Mouse (Mus musculus) v-Abl transformed pro-B cells (cell line): ENCODE data around the gene Mknk2.

Experiments
- in situ Hi-C, 2 experiments: fragments of 400-800 bp; cut with MboI; formaldehyde crosslinking; loops; one replicate each; pipeline ENCODE4 v1.15.1; 2025; ENCODE audit not compliant: unreplicated experiment in 2 of 2

The Mknk2 gene

GRCm38 (mm10) chr10:80674851-80675404 is 3.0 kb downstream of the Mknk2 start:
- in situ Hi-C loops: loop anchor here (25.0 kb wide), 2 partner anchors 238 to 513 kb away; partner anchors contain the start of genes 1600002K03Rik (in 1 of the 2), Cirbp (in 1 of the 2) and Tcf3 (in 1 of the 2)

GRCm38 (mm10) chr10:80674161-80674711 is 3.7 kb downstream of the Mknk2 start:
- in situ Hi-C loops: no loop called here

GRCm38 (mm10) chr10:80673690-80674089 is 4.2 kb downstream of the Mknk2 start:
- in situ Hi-C loops: no loop called here

- in situ Hi-C loops: no loop called here
Measured at GRCm38 (mm10) chr10:80671936-80672690, 5.8 kb downstream of the Mknk2 start.

DNA sequence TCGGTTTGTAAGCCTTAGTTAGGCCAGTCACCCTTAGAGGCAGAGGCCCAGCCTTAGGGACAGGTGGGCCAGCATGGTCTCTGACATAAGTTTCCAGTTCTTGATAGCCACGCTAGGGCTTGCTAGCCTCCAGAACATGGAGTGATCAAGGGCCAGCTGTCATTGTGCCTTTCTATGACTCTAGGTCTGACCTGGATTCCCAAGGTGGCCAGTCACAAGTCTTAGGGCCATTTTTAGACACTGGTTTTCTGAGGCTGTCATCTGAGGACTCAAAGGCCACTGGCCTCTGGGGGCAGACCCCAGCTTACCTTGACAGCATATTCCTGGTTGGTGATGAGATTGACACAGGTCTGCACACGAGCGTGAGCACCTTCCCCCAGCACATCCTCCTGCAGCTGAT is 6.7 kb downstream of the Mknk2 start:
- in situ Hi-C loops: no loop called here

- in situ Hi-C loops: no loop called here
Measured at GRCm38 (mm10) chr10:80670531-80670930, 7.4 kb downstream of the Mknk2 start.

DNA sequence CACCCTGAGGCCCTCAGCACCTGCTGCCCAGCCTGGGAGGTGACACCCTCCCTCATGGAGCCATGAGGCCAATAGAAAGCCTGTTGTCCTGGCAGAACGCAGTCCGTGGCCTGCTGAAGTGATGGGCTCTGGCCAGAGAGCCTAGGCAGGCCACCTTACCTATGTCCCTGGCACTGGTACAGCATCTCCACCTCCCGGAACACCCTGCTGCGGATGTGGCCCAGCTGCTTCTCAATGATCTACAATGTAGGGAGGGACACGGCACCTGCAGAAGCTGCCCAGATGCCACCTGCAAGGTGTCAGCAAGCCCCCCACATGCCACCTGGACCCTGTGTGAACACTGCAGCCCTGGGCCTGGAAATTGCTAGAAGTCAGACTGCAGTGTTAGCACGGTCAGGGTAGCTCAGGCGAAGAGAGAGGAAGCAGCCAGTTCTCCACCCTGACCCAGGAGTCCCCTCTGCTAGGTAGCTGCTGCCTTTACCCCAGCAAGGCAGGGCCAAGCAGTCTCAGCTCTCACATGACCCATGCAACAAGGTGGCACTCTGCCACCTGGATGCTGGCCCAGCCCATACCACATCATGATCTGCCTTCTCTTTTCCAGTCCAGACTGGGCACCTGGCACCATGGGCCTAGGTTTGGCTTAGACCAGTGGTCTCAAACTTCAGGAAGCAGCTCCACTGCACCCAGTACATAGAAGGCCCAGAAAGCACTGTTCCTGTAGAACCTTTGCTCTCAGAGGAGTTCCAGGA is 8.0 kb downstream of the Mknk2 start:
- in situ Hi-C loops: no loop called here

DNA sequence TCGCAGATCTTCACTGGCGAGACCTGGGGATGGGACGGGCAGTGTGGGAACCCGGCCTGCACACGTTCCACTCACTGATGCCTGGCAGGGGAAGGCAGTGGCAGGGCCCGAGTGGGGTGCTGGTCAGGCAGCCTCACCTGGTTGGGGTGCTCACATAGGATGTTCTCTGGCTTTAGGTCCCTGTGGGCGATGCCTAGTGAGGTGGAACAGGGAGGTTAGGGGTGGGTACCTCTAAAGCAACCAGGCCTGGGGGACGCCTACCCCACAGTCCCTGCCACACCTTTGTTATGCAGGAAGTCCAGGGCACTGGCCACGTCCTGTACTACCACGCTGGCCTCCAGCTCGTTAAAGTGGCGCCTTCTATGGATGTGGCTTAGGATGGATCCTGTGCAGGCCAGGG is 8.9 kb downstream of the Mknk2 start:
- in situ Hi-C loops: no loop called here

GRCm38 (mm10) chr10:80668614-80669013 is 9.3 kb downstream of the Mknk2 start:
- in situ Hi-C loops: no loop called here

DNA sequence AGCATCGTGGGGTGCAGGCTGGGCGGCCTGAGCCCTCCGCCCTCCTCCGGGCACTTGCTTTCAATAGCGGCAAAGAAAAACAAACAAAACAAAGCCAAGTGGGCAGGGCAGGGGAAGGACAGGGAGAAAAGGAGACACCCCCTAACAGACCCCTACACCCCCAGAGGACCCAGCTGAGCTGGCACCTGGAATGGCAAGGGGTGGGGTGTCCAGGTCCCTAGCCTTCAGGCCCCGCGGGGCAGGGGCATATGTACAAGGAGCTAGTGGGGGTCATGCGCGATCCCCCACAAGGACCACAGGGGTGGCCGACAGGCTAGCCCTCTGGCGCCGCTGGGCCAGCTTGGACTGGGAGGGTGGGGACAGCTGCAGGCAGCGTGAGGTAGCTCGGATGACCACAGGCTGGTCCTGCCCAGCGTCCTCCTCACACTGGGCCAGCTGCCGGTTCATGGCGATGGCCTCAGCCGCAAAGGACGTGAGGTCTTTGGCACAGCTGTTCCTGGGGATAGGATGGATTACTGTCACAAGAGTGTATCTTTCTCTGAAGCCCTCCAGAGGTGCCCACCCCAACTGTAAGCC is 11.0 kb downstream of the Mknk2 start:
- in situ Hi-C loops: no loop called here

DNA sequence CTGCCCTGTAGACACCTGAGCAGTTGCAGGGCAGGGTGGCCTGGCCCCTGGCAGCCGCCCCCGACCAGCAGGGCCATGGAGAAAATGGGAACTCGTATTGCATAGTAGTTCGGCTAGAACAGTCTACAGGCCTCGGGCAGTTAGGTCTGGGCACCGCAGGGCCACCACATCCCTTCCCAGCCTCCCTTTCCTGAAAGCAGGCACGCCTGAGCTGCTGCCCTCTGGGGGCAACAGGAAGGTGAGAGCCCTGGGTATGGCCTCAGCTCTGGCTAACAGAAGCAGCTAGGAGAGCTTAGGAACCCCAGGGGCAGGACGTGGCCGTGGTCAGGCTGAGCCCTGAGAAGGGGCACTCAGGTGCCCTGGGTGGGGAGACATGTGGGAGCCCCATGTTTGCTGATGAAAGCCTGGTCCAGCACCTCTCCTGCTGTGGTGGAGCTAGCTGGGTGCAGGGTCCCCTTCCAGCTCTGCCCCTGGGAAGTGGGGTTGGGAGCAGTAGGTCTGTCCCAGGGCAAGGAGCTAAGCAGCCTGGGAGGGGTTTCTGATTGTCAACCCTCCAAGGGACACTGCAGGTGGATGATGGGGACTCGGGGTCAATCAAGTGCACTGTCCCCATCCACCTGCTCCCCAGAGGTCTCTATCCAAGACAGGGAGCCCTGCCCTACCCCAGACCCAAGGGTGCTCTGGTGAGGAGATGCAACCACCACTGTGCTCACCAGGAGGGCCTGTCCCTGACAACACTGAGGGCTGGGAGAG is 11.8 kb downstream of the Mknk2 start:
- in situ Hi-C loops: no loop called here

DNA sequence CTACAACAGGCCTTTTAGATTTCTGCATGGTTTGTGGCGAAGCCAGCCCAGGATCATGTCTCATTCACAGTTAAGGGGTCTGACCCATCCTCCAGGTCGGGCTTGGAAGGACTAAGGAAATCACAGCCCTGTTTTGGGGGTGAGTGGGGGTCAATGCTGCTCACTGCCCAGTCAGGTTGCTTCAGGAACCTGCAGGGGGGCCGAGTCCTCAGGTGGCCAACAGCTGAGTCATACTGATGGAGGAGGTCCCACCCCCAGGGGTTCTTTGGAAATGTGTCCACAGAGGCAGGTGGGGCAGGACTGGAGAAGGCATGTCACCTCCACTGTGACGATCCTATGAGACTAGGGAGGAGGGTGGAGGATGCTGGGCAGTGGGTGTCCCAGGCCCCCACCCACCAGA is 12.5 kb downstream of the Mknk2 start:
- in situ Hi-C loops: no loop called here

GRCm38 (mm10) chr10:80665016-80665380 is 12.9 kb downstream of the Mknk2 start:
- in situ Hi-C loops: no loop called here

GRCm38 (mm10) chr10:80664197-80665015 is 13.5 kb downstream of the Mknk2 start:
- in situ Hi-C loops: no loop called here

GRCm38 (mm10) chr10:80663485-80664196 is 14.3 kb downstream of the Mknk2 start:
- in situ Hi-C loops: no loop called here

DNA sequence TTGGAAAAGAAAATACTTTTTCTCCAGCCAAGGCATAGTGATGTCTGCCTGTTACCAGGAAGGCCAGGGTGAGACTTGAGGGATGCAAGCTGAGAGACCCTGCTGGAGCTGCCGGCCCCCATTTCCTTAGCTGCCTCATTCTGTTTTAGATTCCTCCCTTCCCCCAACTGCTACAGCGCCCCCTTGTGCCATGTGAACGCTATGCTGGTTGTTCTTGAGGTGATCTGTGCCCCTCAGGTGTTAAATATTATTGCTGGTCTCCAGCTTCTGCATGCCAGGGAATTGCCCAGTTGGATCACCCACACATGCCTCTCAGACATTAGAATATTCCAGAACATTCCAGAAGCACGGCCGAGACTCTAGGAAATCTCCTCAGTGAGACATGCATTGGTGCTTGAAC is 16.8 kb downstream of the Mknk2 start:
- in situ Hi-C loops: no loop called here

DNA sequence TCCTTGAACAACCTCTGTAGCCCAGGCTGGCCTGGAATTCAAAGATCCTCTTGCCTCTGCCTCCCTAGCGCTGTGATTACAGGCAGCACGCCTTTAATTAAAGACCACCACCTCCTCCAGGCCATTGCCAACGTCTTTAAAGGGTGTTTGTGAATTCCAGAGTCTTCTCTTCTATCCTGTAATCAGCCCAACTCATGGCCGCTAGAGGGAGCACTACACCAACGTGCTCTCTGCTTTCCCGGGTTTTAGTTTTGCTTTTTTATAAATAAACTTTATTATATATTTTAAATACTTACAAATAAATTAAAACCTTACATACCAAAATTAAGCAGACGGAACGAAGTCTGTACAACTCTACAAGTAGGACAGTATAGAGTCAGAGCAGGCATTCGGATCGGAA is 18.7 kb downstream of the Mknk2 start:
- in situ Hi-C loops: loop anchor here in 1 of 2 experiments (5.0 kb wide), 2 partner anchors 33 to 37 kb away; partner anchors contain the start of gene Csnk1g2

DNA sequence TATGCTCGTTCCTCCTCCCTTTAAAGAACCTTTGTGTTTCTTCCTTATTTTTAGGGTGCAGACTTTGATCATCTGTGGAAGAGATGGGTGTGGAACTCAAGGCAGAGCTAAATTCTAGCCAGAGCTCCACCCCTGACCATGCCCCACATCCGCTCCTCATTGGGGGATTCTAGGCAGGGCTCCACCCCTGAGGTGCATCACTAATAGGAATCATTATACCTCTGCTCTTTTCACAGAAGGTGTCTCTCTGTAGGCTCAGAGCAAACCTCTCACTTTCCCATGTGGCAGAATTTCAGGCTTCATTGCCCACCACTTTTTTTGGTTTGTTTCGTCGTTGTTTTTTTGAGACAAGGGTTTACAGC is 19.1 kb downstream of the Mknk2 start:
- in situ Hi-C loops: loop anchor here in 1 of 2 experiments (5.0 kb wide), 2 partner anchors 33 to 37 kb away; partner anchors contain the start of gene Csnk1g2
